Mouse (Mus musculus) heart, embryonic 10.5 days (tissue): Measurements from ENCODE around the gene Epb41l2. TPM values are rescaled to one million over a fixed set of nuclear protein-coding genes. Genes with fewer than 3 reads are reported as not detected.

Experiments
- DNase-seq: peaks from one replicate; pipeline ENCODE4 v3.0.0-alpha.2; 2017; ENCODE audit warnings: low spot score
- H3K27ac ChIP-seq: fragments of 300-500 bp; sonication (generic); 2 replicates; pipeline ENCODE4 v1.5.1; 2016; ENCODE audit warnings: mild to moderate bottlenecking
- H3K27me3 ChIP-seq: fragments of 300-500 bp; sonication (generic); 2 replicates; pipeline ENCODE4 v1.6.1; 2016; ENCODE audit warnings: mild to moderate bottlenecking; ENCODE audit not compliant: poor library complexity, insufficient read depth, severe bottlenecking
- H3K36me3 ChIP-seq: fragments of 300-500 bp; sonication (generic); 2 replicates; pipeline ENCODE4 v1.6.1; 2016; ENCODE audit warnings: mild to moderate bottlenecking, moderate library complexity
- H3K4me1 ChIP-seq: fragments of 300-500 bp; sonication (generic); 2 replicates; pipeline ENCODE4 v1.6.1; 2016; ENCODE audit warnings: mild to moderate bottlenecking
- H3K4me3 ChIP-seq: fragments of 300-500 bp; sonication (generic); 2 replicates; pipeline ENCODE4 v1.5.1; 2016; ENCODE audit warnings: mild to moderate bottlenecking, moderate library complexity
- H3K9me3 ChIP-seq: fragments of 300-500 bp; sonication (generic); 2 replicates; pipeline ENCODE4 v1.6.1; 2016; ENCODE audit warnings: mild to moderate bottlenecking, moderate library complexity
- WGBS: fragments of 180-500 bp; shearing (Covaris S2); methylation state at CpG from one replicate; pipeline ENCODE4 v1.1.7; 2016; 5-methylcytosine and 5-hydroxymethylcytosine counted together
- polyA plus RNA-seq: library from polyadenylated mRNA; unstranded; fragments of >200 nt; fragmentation: Nextera tagmentation; extraction: Ambion mirVana; gene quantifications from 2 replicates; pipeline ENCODE4 v1.2.1, GENCODE M21; 2016

The Epb41l2 gene
- polyA plus RNA-seq, 1 experiment from 2014 or later, result 55.6 TPM

DNA sequence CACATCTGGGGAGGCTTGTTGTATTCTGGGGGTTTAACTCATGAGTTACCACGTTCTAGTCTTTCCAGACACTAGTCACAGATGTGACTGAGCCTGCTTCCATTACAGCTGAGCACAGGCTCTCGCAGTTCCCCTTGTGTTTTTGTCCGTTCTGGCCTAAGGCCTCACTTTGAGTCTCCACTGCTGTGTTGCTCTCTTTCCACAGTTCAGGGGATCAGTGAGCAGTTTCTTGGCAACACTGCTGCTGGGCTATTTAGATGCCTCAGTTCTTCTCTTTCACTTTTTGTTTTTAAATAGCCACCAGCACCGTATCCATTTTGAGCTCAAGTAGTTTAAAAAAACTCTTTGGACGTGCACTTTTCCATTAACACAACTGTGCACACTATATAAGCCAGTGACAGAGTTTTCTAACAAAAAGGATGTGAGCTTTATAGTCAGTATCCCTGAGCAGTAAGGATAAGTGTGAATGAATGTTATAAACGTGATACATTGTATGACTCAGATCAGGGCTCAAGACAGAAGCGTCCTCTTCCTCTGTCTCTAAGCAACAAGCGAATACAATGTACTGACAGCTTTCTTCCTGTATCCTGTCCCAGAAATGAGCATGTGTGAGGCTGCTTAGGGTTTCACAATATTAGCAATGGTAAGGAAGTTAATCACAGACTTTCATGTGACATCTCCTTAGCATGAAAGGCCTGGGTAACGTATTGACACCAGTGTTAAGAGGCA, 28.1 kb upstream of the Epb41l2 start:
- Histone ChIP-seq H3K27ac (0 out of 2 replicates have a peak overlapping the region, but pooled peaks have one; percentile 12), H3K9me3 (no peaks in the 10 kb centered on the region), H3K4me1 (no peaks in the 10 kb centered on the region), H3K27me3 (no peaks in the 10 kb centered on the region), H3K4me3 (no peak overlapping the region), H3K36me3 (no peaks in the 10 kb centered on the region)
- no peak for DNase-seq
- WGBS, result 73% methylated on average over 9 of the region's 9 CpGs

DNA sequence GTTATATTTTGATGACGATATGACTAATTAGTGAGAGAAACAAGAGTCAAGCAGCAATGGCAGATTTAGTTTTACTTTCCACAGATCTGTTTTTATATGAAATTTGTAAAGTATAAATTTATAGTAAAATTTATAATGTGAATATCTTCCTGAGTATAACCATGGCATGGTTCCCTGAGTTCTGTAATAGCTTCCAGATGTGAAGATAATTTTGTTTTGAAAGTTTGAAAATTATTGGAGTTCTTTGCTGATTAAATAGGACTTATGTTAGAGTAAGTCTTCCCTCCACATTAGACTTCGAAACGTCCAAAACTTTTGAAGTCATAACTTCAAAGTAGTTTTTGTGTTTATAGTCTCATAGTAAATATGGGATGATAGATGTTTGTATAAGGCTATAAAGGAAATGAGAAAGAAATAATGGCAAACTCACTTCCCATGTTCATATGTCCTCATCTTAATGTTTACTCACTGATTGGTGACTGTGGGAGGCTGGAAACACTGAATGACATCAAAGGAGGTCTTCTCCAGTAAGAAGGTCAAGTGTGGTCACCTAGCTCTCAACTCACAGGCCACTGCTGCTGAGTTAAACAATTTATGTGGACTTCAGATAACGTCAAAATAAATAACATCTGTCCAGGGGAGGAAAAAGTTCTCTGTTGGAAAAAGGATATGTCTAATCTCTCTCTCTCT, 26.1 kb upstream of the Epb41l2 start:
- Histone ChIP-seq H3K4me1 (no peaks in the 10 kb centered on the region), H3K36me3 (no peaks in the 10 kb centered on the region), H3K4me3 (no peak overlapping the region), H3K27me3 (no peaks in the 10 kb centered on the region), H3K9me3 (no peaks in the 10 kb centered on the region), H3K27ac (no peak overlapping the region)
- DNase-seq, result no peak
- WGBS, result 83% methylated on average over 4 of the region's 4 CpGs

DNA sequence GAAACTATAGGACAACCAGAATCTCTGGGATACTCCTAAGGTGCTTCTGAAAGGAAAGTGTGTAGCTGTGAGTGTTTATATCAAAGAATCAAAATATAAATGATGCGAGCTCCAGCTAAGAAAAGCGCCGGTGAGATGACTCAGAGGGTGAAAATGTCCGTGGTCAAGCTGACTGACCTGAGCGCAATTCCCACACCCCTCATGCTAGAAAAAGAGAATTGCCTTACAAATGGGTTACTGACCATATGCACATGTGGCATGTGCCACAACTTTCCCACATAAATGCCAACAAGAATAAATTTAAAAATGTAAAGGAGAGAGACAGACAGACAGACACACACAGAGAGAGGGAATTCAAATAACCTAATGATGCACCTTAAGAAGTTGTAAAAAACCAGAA, 18.9 kb upstream of the Epb41l2 start:
- Histone ChIP-seq H3K4me1 (no peaks in the 10 kb centered on the region), H3K36me3 (no peaks in the 10 kb centered on the region), H3K27me3 (no peaks in the 10 kb centered on the region), H3K4me3 (no peak overlapping the region), H3K9me3 (no peaks in the 10 kb centered on the region), H3K27ac (no peak overlapping the region)
- WGBS, result 92% methylated on average over 5 of the region's 5 CpGs
- no peak for DNase-seq

DNA sequence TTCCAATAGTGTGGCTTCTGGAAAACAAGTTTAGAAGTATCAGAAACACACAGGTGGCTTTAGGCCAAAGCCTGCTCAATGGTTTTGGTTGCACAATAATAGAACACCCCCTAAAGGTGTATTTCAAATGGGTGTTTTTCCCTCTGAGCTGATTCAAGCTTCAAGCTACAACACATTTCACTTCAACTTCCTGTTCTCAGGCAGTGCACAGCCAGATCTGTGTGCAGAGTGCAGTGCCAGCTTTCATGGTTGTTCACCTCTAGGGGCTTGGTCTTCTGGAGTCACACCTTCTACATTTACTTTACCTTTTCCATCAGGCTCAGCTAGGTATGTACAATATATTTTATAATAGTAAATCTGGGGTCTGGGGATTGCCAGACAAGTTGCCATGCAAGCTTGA, 16.8 kb upstream of the Epb41l2 start:
- no peak for DNase-seq
- Histone ChIP-seq H3K36me3 (no peaks in the 10 kb centered on the region), H3K4me3 (no peak overlapping the region), H3K27me3 (no peaks in the 10 kb centered on the region), H3K9me3 (no peaks in the 10 kb centered on the region), H3K27ac (no peak overlapping the region), H3K4me1 (no peaks in the 10 kb centered on the region)

DNA sequence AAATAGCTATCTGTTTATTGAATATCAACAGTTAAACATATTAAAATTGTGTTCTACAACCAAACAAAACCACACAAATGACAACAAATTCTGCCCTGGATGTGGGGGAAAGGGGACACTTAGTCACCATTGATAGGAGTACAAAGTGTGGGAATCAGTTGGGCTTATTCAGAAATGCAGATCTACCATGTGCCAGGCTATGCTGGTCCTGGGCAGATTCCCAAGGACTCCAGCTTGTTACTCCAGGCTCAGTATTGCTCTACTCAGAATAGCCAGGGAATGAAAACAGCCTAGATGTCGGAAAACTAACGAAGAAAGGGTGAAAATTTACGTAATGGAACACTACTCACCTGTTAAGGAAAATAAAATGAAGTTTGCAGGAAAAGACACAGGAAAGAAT, 5.7 kb upstream of the Epb41l2 start:
- no peaks in the 10 kb centered on the region for H3K27me3 ChIP-seq
- no peak overlapping the region for H3K27ac ChIP-seq
- H3K9me3 ChIP-seq, result no peaks in the 10 kb centered on the region
- no peak overlapping the region for H3K4me3 ChIP-seq
- H3K36me3 ChIP-seq, result no peaks in the 10 kb centered on the region
- no peaks in the 10 kb centered on the region for H3K4me1 ChIP-seq
- WGBS, result 93% methylated on average over 3 of the region's 3 CpGs
- no peak for DNase-seq

DNA sequence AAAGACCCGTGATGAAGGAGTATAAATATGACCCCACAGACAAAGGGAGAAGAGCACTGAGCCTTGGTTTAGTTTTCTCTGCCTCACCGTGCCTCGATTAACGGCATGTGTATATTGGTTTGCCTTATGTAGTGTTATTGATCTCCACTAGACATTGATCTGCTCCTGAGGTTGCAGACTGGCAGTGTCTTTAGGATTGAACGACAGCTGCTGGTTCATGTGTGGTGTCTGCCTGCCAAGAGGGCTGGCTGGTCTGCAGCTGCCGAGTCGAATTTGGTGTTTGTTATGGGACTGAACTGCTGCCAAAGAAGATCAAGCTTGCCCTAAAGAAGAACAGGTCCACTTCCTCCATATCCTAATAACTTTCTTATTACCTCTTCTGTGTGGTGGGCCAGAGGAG, 5.2 kb upstream of the Epb41l2 start:
- no peaks in the 10 kb centered on the region for H3K36me3 ChIP-seq
- DNase-seq, result no peak
- WGBS, result 86% methylated on average over 7 of the region's 7 CpGs
- no peaks in the 10 kb centered on the region for H3K27me3 ChIP-seq
- no peaks in the 10 kb centered on the region for H3K4me1 ChIP-seq
- no peaks in the 10 kb centered on the region for H3K9me3 ChIP-seq
- H3K27ac ChIP-seq, result no peak overlapping the region
- H3K4me3 ChIP-seq, result no peak overlapping the region

DNA sequence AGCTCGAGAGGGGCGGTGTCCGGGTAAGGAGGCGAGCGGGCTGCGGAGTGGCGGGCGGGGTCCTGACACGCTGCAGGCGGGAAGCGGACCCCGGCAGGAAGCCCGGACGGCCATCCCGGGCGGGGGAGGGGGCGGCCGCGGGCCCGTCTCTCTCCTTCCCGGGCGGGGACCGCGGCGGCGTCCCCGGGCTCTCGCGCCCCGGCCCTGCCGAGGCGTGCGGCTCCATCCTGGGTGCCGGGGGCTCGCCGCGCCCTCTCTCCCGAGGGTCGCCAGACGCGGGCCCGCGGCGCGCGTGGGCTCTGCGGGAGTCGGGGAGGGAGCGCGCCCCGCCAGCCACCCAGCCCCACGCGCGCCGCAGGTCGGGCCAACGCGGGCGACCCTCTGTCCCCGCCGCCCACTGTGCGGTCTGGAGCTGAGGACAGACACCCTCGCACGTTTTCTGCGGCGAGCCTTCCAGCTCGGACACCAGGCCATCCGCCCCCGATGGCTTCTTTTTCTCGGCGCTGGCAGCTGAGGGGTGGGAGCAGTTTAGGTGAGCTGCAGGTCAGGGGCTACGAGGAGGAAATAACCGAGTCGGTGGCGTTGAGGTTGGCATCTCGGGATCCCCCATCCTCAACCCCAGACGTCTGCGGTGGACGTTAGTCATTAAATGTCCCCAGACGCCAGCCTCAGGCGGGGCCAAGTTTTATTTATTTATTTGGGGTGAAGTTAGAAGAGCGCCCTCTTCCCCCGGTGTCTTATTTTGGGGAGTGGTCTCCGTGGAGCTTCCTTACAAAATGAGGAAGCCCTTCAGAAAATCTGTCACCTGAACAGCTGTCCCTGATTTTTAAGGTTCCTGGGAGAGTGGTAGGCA, 587 bp downstream of the Epb41l2 start:
- H3K27me3 ChIP-seq, result no peaks in the 10 kb centered on the region
- peak overlapping the region; percentile 96 for H3K27ac ChIP-seq
- H3K4me1 ChIP-seq, result peaks cover 28% of the 10 kb centered on the region
- no peaks in the 10 kb centered on the region for H3K36me3 ChIP-seq
- DNase-seq, result peak; percentile 78
- peak overlapping the region; percentile 89 for H3K4me3 ChIP-seq
- under 1% methylated on average over 75 of the region's 84 CpGs for WGBS
- no peaks in the 10 kb centered on the region for H3K9me3 ChIP-seq

DNA sequence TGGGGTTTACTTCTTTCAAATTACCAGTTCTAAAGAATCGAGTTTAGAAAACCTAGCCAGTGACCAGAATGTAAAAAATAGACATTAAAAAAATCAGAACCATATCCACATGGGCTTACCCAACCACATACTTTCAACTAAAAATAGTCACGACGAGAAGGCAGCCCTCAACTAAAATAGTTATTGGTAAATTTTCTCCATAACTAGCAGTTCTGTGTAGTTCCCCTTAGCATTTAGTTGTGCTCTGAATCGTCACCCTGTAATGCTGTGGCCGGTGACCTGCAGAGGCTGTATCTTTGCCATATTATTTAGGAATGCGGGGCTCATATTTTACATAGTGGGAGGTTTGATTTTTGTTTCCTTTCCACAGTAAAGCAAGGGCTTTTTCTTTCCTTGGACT, 2.6 kb downstream of the Epb41l2 start:
- H3K36me3 ChIP-seq, result no peaks in the 10 kb centered on the region
- DNase-seq, result no peak
- no peaks in the 10 kb centered on the region for H3K9me3 ChIP-seq
- 49% methylated on average over 6 of the region's 6 CpGs for WGBS
- H3K27ac ChIP-seq, result no peak overlapping the region
- H3K4me1 ChIP-seq, result peaks cover 47% of the 10 kb centered on the region
- H3K27me3 ChIP-seq, result no peaks in the 10 kb centered on the region
- 0 out of 2 replicates have a peak overlapping the region, but pooled peaks have one; percentile 25 for H3K4me3 ChIP-seq

DNA sequence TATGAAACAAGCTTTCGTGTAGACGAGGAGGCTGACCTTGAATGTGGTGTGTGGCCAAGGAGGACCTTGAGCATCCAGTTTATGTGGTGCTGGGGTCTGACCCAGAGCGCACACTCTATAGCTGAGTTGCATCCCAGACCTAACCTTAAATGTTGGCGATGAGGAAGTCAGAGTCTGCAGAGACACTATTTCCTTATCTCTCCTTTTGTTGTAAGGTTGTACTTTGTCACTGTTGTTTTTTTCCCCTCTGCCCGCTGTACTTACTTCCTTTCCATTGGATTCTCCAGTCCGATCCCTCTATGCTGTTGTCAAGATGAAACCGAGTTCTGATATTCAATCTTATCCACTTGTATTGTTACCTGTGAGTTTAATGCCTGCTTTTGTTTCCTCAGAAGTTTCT, 5.6 kb downstream of the Epb41l2 start:
- WGBS, result 74% methylated on average over 7 of the region's 7 CpGs
- Histone ChIP-seq H3K4me1 (peaks cover 54% of the 10 kb centered on the region), H3K36me3 (no peaks in the 10 kb centered on the region), H3K27ac (no peak overlapping the region), H3K4me3 (no peak overlapping the region), H3K9me3 (no peaks in the 10 kb centered on the region), H3K27me3 (no peaks in the 10 kb centered on the region)
- DNase-seq, result no peak

DNA sequence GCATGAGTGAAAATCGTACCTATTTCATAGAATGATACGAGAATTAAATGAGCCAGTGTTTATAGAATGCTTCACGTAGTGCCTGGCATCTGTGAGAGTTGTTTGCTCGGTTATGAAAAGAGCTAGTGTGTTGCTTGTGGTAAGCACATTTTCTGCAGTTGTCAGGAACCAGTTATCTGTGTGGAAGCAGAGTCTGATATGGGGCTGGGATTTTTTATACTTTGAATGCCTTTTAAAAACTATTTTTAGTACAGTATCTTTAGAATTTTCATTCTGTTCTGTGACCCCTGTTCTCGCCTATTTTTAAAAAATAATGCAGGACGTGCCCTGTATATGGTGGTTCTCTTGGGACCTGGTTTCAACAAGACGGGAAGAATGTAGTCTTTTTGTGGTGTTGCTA, 6.1 kb downstream of the Epb41l2 start:
- no peaks in the 10 kb centered on the region for H3K9me3 ChIP-seq
- H3K4me3 ChIP-seq, result no peak overlapping the region
- WGBS, result 46% methylated on average over 7 of the region's 7 CpGs
- H3K27ac ChIP-seq, result no peak overlapping the region
- no peaks in the 10 kb centered on the region for H3K27me3 ChIP-seq
- H3K36me3 ChIP-seq, result no peaks in the 10 kb centered on the region
- H3K4me1 ChIP-seq, result peaks cover 59% of the 10 kb centered on the region
- no peak for DNase-seq

DNA sequence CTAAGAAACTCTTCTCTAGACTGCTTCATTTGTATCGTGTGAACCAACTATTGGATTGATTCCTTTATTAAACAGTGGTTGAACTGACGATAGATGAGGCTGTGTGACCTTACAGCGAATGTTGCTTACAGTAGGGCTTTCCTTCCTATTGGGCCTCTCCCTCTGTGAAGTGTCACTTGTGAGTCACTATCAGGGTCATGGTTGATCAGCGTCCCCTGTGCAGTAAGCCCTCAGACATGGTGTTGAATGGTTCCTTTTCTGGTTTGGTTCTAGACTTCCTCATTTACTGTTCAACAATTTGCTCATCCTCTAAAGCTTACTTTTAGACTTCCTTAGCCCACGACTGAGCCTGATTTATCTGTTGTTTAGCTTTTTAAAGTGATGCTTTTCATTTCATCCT, 7.1 kb downstream of the Epb41l2 start:
- Histone ChIP-seq H3K9me3 (no peaks in the 10 kb centered on the region), H3K27ac (no peak overlapping the region), H3K4me3 (no peak overlapping the region), H3K36me3 (no peaks in the 10 kb centered on the region), H3K27me3 (no peaks in the 10 kb centered on the region), H3K4me1 (peaks cover 60% of the 10 kb centered on the region)
- DNase-seq, result no peak
- 65% methylated on average over 5 of the region's 5 CpGs for WGBS

DNA sequence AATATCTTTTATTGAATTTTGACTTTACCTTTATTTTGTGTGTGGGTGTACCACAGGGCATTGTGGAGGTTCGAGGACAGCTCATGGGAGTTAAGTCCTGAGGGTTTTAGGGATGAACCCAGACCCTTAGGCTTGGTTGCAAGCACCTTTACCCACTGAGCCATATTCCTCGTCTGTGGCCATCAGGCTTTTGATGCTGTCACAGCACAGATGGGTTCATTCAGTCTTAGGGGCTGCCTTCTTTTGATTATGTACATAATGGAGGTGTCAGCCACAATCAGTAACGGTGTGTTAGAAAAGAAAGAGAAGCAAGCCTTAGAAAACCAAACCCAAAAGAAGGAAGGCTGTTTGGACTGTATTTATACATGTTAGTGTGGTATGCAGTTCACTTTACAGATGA, 9.3 kb downstream of the Epb41l2 start:
- 81% methylated on average over 3 of the region's 3 CpGs for WGBS
- no peak overlapping the region for H3K27ac ChIP-seq
- H3K4me3 ChIP-seq, result no peak overlapping the region
- no peaks in the 10 kb centered on the region for H3K27me3 ChIP-seq
- DNase-seq, result no peak
- H3K36me3 ChIP-seq, result no peaks in the 10 kb centered on the region
- no peaks in the 10 kb centered on the region for H3K9me3 ChIP-seq
- peaks cover 65% of the 10 kb centered on the region for H3K4me1 ChIP-seq

DNA sequence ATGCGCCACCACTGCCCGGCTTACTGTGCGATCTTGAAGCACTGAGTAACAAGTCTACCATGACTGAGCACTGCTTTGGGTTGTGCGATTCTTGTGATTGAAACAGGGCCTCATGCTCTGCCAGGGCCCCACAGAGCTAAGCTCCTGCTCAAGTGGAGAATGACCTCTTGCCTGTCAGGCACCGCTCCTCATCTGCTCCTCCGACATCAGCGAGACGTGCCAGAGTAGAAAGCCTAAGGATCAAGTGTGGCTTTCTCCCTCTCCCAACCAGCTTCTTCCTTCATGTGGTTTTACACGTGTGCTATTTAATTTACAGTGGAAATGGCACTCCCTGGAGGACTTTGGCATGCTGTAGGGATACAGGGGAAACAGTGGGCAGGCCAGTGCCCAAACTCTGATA, 10.1 kb downstream of the Epb41l2 start:
- WGBS, result 78% methylated on average over 9 of the region's 9 CpGs
- DNase-seq, result no peak

More for the DNA sequence above, 10.1 kb downstream of the Epb41l2 start:
- no peaks in the 10 kb centered on the region for H3K9me3 ChIP-seq
- peaks cover 68% of the 10 kb centered on the region for H3K4me1 ChIP-seq
- no peak overlapping the region for H3K4me3 ChIP-seq
- peak overlapping the region; percentile 37; the same call in 1 of the 2 replicates for H3K27ac ChIP-seq
- H3K36me3 ChIP-seq, result no peaks in the 10 kb centered on the region
- H3K27me3 ChIP-seq, result no peaks in the 10 kb centered on the region
